Mouse (Mus musculus) hindbrain, embryonic 14.5 days (tissue): Measurements from ENCODE around the gene Cd209g. TPM values are rescaled to one million over a fixed set of nuclear protein-coding genes. Genes with fewer than 3 reads are reported as not detected.

ENCODE experiments used
- polyA plus RNA-seq: library from polyadenylated mRNA; unstranded; fragments of >200 nt; fragmentation: Nextera tagmentation; extraction: Ambion mirVana; gene quantifications from 2 replicates; pipeline ENCODE4 v1.2.1, GENCODE M21; 2014

Cd209g gene
- polyA plus RNA-seq, 1 experiment from 2014 or later = not detected

Other genes with a start within 250 kb of the Cd209g start
- gene Cd209b, start 207.3 kb upstream of the Cd209g start, polyA plus RNA-seq = not detected in 2 replicates
- gene Cd209c, start 179.4 kb upstream of the Cd209g start, polyA plus RNA-seq = 0.43 and 0.58 TPM in 2 replicates
- 0.20 TPM in 1 of 2 replicates, not detected in the other for gene Cd209f, start 28.3 kb upstream of the Cd209g start, polyA plus RNA-seq
- 88.7 and 90.3 TPM in 2 replicates for gene Evi5l, start 32.5 kb downstream of the Cd209g start, polyA plus RNA-seq
- 58.8 and 60.8 TPM in 2 replicates for gene Prr36, start 83.4 kb downstream of the Cd209g start, polyA plus RNA-seq
- gene Lrrc8e, start 92.7 kb downstream of the Cd209g start, polyA plus RNA-seq = 0.05 TPM in 1 of 2 replicates, not detected in the other
- 19.5 and 21.4 TPM in 2 replicates for gene Map2k7, start 104.6 kb downstream of the Cd209g start, polyA plus RNA-seq
- 1.0 and 1.6 TPM in 2 replicates for gene Gm49320, start 104.8 kb downstream of the Cd209g start, polyA plus RNA-seq
- gene Tgfbr3l, start 114.1 kb downstream of the Cd209g start, polyA plus RNA-seq = 2.5 and 3.3 TPM in 2 replicates
- 62.3 and 65.1 TPM in 2 replicates for gene Snapc2, start 119.0 kb downstream of the Cd209g start, polyA plus RNA-seq
- gene Ctxn1, start 125.2 kb downstream of the Cd209g start, polyA plus RNA-seq = 219 and 235 TPM in 2 replicates
- 49.1 and 51.8 TPM in 2 replicates for gene Timm44, start 141.8 kb downstream of the Cd209g start, polyA plus RNA-seq
- gene Ccl25, start 191.1 kb downstream of the Cd209g start, polyA plus RNA-seq = 15.6 and 16.8 TPM in 2 replicates
- 114 and 134 TPM in 2 replicates for gene Elavl1, start 191.3 kb downstream of the Cd209g start, polyA plus RNA-seq